Mouse (Mus musculus): ENCODE data around the gene Tjap1.

The Tjap1 gene

DNA sequence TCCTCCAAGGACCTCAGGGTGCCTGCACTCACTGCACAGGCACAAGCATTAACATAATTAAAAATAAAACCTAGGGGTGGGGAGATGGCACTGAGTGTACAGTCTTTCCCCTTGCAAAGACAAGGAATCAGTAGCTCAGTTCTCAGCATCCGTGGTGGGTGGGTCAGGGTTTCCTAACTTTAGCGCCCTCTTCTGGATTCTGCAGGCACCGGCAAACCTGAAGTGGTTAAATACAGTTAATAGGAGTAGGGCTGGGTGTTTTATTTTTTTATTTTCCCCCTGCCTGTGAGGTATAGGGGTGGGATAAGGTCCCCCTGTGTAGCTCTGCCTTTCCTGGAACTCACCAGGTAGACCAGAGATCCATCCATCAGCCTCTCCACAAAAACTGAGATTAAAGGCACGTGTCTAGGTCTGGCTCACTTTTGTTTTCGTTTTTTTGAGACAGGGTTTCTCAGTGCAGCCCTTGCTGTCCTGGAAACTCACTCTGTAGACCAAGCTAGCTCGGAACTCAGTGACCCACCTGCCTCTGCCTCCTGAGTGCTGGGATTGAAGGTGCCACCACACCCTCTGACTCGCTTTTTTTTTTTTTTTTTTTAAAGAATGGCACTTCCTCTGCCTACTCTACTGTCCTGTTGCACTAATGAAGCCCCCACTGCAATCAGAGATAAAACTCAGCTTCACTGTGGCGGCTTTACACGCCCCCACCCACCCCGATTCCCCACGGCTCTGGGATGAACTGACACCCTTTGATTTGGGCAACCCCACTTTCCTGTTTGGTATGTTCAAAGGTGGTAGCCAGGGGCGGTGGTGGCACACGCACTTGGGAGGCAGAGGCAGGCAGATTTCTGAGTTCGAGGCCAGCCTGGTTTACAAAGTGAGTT lies 30.0 kb downstream of the Tjap1 start:
- DNase-seq (ENCODE audit: low spot score in 2 of 2): peak in 1 of 2 experiments; percentile 54

DNA sequence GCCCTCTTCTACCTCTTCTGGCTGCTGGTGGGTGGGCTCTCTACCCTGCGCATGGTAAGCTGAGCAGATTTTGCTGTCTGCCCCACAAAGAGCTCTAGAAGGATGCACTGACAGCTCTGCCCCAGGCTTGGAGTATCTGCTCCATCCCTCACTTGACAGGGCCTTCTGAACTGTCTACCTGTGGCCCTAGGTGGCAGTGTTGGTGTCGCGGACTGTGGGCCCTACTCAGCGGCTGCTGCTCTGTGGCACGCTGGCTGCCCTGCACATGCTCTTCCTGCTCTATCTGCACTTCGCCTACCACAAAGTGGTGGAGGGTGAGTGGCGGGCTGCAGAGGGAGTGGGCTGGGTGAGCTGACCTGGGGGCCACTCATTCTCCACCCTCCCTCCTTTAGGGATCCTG lies 31.7 kb downstream of the Tjap1 start:
- DNase-seq (ENCODE audit: low spot score in 2 of 2): no peak

DNA sequence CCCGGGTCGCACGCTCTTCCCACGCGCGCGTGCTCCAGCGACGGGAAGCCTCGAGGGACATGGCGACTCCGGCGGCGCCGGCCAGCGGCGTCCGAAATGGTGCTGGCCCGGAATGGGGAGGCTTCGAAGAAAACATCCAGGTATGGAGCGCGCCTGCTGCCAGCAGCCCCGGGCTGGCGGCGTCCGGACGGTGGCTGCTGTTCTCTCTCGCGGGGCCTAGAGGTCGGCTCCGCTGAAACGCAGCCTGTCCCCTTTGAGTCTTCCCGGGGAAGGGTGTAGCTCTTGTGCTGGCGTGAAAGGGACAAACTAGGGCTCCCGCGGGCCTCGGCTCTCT lies 34.7 kb downstream of the Tjap1 start:
- DNase-seq (ENCODE audit: low spot score in 2 of 2): no peak

DNA sequence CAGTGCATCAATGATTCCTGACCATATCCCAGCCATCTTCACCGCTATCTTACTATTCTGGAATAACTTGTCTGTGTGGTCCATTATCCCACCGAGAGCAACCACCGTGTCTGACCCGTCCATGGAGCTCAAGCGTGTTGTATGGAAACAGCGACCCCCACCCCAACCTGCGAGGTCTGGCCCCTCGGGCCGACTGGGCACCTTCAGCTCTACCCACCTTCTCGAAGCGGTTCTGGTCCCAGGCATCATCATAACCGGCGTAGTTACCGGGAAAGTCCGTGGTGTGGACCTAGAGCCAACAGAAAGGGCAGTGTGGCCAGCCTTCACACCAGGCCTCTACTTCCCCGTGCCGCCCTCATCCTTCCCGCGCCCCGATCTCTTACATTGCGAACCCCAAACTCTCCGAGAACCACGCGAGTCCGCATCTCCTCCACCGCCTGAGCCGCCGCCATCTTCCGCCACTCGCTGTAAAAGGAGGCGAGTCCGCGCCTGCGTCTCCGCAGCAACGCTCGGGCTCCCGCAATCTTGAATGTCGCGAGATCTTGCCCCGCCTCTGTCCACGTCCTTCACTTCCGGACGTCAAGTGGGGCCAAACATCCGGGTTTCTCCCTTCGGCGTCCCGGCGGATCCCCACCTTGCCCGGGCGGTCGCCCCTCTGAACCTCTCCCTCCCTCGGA lies 35.2 kb downstream of the Tjap1 start, which contains the start of the genes Polr1c and Yipf3:
TSS of gene Polr1c (minus strand) at position 543 of the 677 bp plus-strand sequence.
TSS of gene Yipf3 (plus strand) at position 569 of the 677 bp plus-strand sequence.
- DNase-seq (ENCODE audit: low spot score in 2 of 2): peak; percentile 93 to 96

DNA sequence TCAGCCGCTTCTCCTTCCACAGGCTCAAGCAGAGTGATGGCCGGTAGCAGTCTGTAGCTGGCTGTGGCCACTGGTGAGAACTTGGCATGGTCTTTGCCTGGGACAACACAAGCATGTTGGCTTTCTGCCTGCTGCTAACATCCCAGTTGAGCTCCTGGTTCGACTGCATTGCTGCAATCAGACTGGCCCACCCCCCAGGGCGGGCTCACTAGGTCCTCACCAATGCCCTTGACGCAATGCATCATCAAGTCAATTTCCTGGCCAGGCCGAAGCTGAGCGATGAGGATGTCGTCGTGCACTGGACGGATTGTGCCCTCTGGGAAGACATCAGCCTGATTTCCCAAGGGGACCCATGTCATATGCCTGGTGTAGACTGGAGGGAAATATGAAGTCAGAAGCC lies 38.2 kb downstream of the Tjap1 start:
- peak in 1 of 2 experiments; percentile 61 for DNase-seq (ENCODE audit: low spot score in 2 of 2)

DNA sequence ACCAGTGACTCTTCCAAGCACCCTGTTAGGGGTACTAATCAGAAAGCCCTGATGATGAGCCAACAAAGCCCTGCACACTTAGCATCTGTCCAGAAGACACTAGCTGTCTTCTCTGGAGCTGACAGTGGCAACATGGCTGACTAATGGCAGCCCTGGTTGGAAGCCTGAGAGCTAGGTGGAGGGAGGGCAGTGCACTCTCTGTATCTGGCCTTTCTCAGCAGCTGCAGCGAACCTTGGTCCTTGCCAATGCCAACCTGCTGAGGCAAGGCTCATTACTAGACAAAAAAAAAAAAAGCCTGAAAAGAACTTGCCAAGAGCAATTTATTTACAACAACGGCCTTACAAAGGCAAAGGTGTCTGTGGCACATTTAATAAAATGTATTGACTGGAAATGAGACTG lies 39.2 kb downstream of the Tjap1 start:
- DNase-seq (ENCODE audit: low spot score in 2 of 2): no peak

DNA sequence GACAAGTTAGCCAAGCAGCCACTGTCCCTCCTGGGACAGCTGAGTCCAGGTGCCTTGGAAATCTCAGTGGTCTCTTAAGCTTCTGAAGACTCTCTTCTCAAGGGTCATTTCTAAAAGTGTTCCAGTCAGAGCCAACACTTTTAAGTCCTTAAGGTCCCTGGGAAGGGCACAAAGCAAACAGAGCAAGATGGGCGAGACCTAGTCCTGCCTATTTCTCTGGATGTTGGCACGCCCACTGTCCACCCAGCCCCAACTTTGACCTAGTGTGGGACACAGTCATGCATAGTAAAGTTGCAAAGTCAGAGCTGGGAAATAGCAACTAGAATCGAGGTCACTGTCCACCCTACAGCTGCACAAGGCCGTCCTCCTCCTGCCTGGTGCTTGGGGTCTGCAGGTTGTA lies 39.8 kb downstream of the Tjap1 start:
- DNase-seq (ENCODE audit: low spot score in 2 of 2): no peak

DNA sequence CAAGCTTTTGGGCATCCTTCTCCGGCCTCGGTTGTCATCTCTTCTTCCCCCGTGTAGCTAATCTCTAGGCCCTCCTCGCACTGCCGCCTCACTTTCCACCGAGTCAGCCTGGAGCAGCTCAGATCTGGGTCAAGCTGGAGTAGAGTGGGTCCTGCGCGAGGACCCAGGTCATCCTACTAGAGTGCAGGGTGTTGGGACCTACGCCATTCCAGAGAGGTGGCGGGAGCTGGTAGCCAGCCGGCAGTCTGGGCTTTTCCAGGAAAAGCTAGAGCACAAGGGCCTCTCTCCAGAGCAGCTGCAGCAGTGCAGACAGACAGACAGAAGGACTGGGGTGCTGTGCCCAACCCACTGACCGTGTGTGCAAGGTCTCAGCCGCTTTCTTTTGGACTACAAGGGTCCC lies 40.6 kb downstream of the Tjap1 start:
- no peak for DNase-seq (ENCODE audit: low spot score in 2 of 2)

DNA sequence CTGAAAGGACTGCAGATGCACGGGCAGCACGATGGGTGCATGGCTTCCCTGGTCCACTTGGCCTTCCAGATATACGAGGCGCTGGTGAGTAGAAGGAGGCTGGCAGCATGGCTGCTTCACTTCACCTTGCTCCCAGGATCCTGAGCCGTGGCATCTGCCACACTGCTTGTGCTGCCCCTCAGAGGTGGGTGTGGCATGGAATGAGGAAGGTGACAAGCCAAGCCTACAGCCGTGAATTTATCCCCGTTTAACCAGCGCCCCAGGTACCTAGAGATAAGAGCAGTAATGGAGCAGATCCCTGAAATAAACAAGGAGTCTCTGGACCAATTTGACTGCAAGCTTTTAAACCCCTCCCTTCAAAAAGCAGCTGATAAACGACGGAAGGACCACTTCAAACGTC lies 41.4 kb downstream of the Tjap1 start:
- no peak for DNase-seq (ENCODE audit: low spot score in 2 of 2)

DNA sequence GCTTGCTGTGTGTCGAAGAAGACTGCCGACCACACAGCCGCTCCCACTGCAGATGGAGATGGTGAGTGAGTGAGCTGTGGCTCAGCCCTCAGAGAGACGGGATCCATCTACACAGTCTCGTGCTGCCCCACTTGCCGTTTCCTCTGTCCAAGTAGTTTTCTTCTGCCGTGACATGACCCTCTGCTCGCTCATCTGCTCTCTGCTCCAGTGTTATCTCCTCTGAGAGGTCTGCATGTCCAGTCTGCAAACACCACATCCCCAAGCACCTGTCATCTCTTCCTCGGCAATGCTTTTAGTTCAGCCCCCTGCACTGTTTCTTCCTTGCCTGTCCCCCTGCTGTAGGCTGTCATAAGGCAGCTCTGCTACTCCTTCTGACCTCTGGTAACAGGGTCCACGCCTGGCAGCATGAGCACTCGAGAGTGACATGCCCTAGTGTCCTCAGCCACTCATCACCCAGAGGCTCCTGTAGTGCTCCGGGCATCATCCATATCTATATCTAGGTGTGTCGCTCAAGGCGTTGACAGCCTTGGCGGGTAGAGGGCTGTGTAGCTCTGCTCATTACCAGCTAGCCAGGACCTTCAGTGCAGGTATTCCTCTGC lies 43.2 kb downstream of the Tjap1 start:
- no peak for DNase-seq (ENCODE audit: low spot score in 2 of 2)

DNA sequence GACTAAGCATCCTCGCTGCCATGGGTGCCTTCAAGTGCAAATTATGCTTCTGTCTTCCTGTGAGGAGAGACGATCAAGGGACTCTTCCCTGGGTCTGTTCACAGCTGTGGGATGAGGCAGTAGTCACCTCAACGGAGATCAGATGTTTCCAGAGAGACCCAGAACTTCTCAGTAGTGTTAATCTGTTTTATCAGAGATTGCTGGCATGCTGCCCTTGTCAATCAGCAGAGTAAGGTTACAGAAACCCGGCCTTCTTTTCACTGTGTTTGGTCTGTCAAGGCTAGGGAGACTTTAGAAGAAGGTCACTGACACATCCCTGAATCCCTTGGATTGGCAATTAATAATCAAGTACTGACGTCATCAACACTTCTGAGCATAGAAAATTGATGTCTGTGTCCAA lies 45.3 kb downstream of the Tjap1 start:
- no peak for DNase-seq (ENCODE audit: low spot score in 2 of 2)

DNA sequence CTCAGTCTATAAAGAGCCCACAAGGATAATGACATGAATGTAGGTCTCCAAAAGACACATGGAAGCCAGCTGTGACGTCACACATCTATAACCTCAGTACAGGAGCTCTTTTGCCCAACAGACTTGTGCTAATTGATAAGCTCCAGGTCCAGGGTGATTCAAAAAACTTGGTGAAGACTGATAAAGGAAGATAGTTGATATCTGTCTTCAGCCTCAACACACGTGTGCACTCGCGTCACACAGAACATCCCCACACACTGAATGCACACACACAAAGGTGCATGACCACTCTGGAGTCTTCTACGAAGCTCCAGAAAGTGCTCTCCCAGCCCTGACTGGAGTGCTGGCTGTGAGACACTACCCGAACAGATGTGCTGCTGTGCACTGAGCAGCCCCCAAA lies 45.7 kb downstream of the Tjap1 start:
- no peak for DNase-seq (ENCODE audit: low spot score in 2 of 2)

DNA sequence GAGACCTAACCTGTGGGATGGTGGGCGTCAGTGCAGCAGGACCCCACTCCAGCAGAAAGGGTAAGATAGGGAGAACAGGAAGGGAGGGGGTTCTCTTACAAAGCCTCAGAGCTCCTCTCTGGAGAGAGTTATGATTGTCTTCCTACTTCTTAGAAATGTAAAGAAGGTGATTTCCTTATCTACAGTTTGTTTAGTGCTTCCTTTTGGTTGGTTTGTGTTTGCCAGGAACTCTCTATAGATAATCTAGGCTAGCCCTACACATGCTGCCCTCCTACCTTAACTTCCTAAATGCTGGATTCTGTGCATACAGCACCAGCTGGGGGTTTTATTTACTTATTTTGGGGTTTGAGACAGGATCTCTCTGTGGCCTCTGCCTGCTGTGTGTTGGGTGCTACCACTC lies 46.8 kb downstream of the Tjap1 start:
- no peak for DNase-seq (ENCODE audit: low spot score in 2 of 2)

DNA sequence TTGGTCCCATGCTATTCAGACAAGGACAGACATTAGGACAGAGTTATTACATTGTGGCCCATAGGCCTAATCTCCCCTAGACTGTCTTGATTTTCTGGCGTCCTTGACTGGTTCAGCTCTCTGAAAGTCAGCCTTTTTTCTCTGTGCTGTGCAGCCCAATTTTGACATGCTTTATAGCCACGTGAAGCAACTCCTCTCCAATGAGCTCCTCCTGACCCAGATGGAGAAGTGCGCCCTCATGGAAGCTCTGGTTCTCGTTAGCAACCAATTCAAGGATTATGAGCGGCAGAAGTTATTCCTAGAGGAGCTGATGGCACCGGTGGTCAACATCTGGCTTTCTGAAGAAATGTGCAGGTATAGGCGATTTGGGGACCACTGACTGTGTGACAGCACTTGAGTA lies 55.2 kb downstream of the Tjap1 start:
- DNase-seq (ENCODE audit: low spot score in 2 of 2): no peak

DNA sequence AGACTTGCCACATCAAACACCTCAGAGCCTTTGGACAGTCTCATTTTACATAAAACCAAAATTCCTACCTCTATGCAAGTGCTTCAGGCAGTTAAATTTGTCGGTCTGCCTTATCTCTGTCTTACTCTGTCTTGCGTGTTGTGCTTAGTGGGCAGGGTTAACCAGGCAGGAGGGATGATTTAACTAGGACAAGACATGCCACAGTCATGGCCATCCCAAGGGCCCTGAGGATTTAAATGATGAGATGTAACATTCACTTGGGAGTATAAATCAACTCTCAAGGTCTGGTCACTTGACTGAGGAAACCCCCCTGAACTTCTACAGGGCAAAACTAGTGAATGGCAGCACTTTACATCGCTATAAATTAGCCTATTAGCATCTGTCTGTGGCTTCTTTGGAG lies 61.2 kb downstream of the Tjap1 start:
- no peak for DNase-seq (ENCODE audit: low spot score in 2 of 2)

DNA sequence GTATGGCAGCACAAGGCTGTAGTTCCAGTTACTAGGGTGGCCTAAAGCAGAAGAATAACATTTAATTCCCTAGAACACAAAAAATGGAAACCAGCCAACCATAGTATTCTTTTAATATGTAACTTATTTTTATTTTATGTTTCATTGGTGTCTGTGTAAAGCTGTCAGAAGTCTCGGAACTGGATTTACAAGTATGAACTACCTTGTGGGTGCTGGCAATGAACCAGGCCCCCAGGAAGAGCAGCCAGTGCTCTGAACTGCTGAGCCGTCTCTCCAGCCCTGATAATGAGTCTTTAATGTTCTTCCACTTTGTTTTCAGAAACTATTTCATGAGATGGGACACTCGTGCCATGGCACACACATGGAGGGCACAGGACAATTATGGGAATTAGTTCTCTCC lies 72.3 kb downstream of the Tjap1 start:
- DNase-seq (ENCODE audit: low spot score in 2 of 2): no peak
